Mouse (Mus musculus) Muller cell, postnatal 12 days (primary cell): ENCODE results near the gene Cntnap2.

ENCODE experiments used
- DNase-seq: peaks from one replicate; pipeline ENCODE4 v3.0.0-alpha.2; 2015; ENCODE audit errors: inconsistent ontology term

Gene Cntnap2

GRCm38 (mm10) chr6:46675621-46676020, 1616.5 kb downstream of the Cntnap2 start:
- no peak for DNase-seq

GRCm38 (mm10) chr6:46696187-46696586, 1637.0 kb downstream of the Cntnap2 start:
- no peak for DNase-seq

- no peak for DNase-seq
These were observed 1640.2 kb downstream of the Cntnap2 start for GRCm38 (mm10) chr6:46699343-46699742.

- DNase-seq = no peak
These were observed 1645.4 kb downstream of the Cntnap2 start for GRCm38 (mm10) chr6:46704293-46705170.

DNA sequence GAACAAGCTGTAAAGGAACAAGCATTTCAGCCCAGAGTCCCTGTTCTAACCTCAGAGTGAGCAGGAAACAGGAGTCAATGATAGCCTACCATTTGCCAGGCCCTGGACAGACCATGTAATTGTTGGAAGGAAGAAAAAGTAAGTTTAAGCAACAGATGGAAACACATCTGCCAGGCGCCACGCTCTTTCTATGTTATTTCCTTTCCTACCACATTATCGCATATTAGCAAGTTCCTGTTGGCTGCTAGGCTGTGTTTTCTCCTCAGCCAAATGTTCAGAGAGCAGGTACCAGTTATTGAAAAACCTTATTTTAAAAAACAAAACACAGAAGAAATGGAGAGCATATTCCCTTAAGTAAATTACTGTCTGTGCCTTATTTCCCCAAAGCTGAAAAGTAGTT, 1646.8 kb downstream of the Cntnap2 start:
- no peak for DNase-seq

GRCm38 (mm10) chr6:46716576-46716975, 1657.4 kb downstream of the Cntnap2 start:
- no peak for DNase-seq

DNA sequence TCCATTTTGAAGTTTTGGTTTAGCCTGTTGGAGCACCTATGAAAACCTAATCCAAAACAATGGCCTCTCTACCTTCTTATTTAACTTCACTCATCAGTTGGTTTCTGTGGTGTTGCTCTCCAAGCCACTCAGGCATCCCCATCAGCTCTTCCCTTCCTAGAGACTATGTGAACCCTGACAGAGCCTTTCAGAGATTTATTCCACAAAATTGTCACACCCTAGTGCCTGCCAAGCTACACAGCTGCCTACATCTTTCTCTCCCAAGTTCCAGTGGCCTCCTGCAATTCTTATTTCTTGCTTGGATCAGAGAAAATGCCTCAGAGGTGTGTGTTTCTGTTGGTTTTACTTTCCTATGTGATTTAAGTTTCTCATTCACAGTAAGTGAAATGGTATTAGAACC, 1674.6 kb downstream of the Cntnap2 start:
- DNase-seq = no peak

DNA sequence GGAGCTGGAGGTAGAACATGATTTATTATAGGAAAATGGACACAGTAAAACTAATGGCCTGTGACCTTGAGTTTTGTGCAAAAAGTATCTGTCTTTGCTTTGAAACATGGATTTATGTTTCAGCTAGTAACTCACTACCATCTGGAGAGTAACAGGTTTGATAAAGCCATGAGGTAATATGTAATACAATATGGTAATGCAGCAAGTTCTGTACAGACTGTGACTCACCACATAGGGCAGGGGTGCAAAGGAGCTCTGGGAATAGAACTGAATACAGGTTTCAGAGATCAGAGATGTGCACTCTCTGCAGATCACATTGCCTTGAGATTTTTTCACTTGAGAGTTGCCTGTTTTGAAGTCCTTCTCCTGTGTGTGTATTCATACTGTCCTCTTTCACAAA, 1689.3 kb downstream of the Cntnap2 start:
- DNase-seq = no peak

DNA sequence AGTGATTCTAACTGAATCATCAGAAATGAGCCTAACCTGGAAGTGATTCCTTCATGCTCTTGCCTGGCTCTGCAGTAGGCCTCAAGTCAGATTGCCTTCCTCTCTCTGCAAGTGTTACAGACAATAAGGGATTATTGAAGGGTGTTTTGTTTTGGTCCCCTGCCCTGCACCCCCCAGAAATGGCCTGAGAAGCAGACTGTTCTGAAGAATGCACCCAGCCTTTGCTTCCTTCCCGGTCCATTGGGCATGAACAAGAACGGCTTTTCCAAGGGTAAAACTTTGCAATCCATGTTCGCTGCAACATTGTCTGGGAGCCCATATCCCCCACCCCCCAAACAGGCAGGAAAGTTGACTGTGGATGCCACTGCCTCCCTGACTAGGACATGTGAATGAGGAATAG, 1704.3 kb downstream of the Cntnap2 start:
- DNase-seq = peak; percentile 85

DNA sequence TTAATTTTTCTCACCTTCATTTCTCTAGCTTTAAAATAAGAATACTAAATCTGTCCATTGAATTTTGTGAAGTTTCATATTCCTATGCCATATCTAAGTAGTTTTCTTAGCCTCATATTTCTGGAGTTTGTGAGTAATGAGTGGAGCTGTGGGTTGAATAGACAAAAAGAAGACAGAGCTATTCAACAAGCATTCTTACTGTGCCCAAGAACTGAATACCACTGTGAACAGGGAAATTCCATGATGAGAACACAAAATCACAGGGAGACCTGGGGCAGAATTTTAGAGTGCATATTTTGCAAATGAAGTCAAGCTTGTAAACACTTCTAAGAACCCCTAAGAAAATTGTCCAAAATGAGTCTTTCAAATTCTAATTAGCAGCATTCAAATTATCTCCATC, 1715.4 kb downstream of the Cntnap2 start:
- peak; percentile 83 for DNase-seq

GRCm38 (mm10) chr6:46802264-46803110, 1743.3 kb downstream of the Cntnap2 start:
- no peak for DNase-seq

- no peak for DNase-seq
These were observed 1797.5 kb downstream of the Cntnap2 start for GRCm38 (mm10) chr6:46856635-46857034.

GRCm38 (mm10) chr6:46861076-46861475, 1801.9 kb downstream of the Cntnap2 start:
- no peak for DNase-seq

GRCm38 (mm10) chr6:46866317-46866716, 1807.2 kb downstream of the Cntnap2 start:
- no peak for DNase-seq

GRCm38 (mm10) chr6:46886230-46886629, 1827.1 kb downstream of the Cntnap2 start:
- DNase-seq = no peak

- no peak for DNase-seq
These were observed 1850.0 kb downstream of the Cntnap2 start for GRCm38 (mm10) chr6:46909167-46909566.

GRCm38 (mm10) chr6:46918701-46919274, 1859.6 kb downstream of the Cntnap2 start:
- DNase-seq = peak; percentile 9

DNA sequence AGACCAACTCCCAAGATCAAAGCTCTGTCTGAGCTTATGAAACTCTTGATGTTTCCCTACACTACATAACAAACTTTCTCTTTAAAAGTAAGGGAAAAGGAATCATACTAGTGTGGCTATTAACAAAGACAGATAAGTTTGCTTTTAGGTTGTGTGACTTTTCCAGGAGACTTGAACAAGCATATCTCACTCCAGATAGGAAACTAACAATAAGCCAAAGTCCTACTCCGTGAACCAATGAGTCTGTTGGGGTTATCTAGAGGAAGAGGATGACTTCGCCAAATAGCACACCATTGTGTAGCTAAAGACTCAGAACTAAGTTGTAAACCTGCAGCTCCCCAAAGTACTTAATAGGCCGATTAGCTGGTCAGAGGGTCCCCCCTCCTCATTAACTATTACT, 1860.8 kb downstream of the Cntnap2 start:
- no peak for DNase-seq

DNA sequence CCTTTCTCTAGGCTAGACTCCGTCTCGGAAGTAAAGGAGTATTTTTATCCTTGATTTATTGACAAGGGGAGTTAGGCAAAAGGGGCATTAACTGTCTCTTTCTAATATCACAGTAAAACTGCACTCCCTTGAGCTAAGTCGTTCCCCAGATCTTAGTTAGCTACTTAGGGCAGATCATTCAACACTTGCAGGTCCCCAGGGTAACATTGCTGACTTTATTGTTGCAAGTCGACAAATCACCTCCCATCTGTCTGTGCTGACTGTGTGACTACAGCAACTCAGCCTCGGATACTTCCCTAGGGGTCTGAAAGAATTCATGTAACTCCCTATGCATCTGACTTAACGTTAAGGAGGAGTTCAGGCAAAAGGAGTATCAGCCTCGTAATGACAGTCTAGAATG, 1865.6 kb downstream of the Cntnap2 start:
- no peak for DNase-seq

DNA sequence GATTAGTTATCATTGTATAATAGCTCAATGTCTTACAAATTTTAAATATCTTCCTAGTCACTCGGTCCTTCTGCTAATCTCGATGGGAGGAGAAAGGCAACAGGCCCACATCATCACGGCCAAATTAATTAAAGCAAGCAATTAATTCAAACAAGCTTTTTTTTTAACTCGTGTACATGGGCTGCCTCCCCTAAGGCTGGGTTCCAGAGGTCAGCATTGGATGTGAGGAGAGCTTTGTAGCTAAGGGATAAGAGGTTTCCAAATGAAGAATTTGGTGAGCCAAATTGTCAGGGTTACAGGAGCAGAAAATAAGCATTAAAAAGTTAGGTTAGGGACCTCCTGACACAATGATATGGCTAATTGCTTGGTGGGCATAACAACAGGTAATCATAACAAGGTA, 1886.5 kb downstream of the Cntnap2 start:
- no peak for DNase-seq

- DNase-seq = peak; percentile 68
These were observed 1902.0 kb downstream of the Cntnap2 start for GRCm38 (mm10) chr6:46961022-46961686.

DNA sequence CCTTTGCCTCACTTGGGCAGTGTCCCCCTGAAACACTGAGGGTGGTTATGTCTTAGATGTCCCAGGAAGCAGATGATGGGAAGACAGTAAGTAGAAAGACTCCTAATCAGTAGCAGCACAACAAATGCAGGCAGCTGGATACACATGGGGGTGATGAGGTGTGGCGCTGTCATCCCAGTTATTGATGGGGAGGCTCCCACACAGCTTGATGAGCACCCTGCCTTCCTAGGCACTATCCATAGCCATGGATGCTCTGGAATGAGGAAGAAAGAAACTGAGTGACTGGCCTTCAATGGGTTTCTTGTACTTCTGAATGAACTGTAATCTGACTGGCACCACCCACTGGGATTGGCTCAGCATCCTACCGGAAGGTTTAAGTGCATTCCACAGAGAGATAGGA, 1904.1 kb downstream of the Cntnap2 start:
- DNase-seq = no peak
